Mouse (Mus musculus) liver, adult 2 months (tissue): ENCODE data around the gene Nav2.

Source experiments
- CTCF ChIP-seq: fragments of 200-500 bp; IDR thresholded peaks from 2 replicates; pipeline ENCODE4 v1.5.1; 2011; ENCODE audit warnings: low read depth, low read length, control low read depth
- POLR2A ChIP-seq: fragments of 200-500 bp; IDR thresholded peaks from 2 replicates; pipeline ENCODE4 v1.6.1; 2011; ENCODE audit warnings: low read length, control low read depth; ENCODE audit not compliant: insufficient read depth; ENCODE audit errors: extremely low read depth

DNA sequence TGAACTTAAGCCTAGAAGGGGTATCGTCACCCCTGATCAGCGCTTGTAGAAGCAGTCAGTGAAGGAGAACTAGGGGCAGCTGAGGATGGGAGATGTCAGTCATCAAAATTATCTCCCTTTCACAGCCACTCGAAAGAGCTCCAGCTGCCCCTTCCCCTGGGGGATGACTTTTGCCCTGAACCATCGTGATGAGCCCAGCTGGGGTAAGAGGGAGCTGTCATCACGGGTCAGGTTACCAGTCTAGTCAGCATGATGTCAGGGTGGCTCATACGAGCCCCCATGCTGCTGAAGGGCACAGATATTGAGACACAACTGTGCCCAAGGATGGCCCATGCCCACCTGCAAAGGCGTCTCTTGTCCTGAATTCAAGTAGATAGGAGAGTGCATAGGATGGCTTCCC, 72.5 kb downstream of the Nav2 start:
- TF ChIP-seq CTCF (no peak), POLR2A (no peak)
